Mouse (Mus musculus): ENCODE results near the gene Methig1. TPM values are rescaled to one million over a fixed set of nuclear protein-coding genes. Genes with fewer than 3 reads are reported as not detected.

Methig1 gene
- total and polyA plus RNA-seq, 3 experiments = not detected

- no peaks in the 10 kb centered on the region for H3K9me3 ChIP-seq (replicated peaks; ENCODE audit: insufficient read depth, low read length)
- H3K27ac ChIP-seq (ENCODE audit: control insufficient read depth, low read depth, low read length) = no peak overlapping the region
- H3K36me3 ChIP-seq (ENCODE audit: control insufficient read depth in 1 of 2, insufficient read depth in 2 of 2, low read length in 2 of 2) = peaks cover 0 to 22% of the 10 kb centered on the region in 2 experiments; a peak in 2 of 4 replicates
- no peak overlapping the region for H3K4me3 ChIP-seq (ENCODE audit: control insufficient read depth in 1 of 2, insufficient read depth in 1 of 2, low read depth in 2 of 2, low read length in 2 of 2)
- no peaks in the 10 kb centered on the region for H3K27me3 ChIP-seq (ENCODE audit: control insufficient read depth in 1 of 2, insufficient read depth in 2 of 2, low read length in 2 of 2)
- peaks cover 21 to 25% of the 10 kb centered on the region in 2 experiments for H3K4me1 ChIP-seq (ENCODE audit: control insufficient read depth in 1 of 2, insufficient read depth in 2 of 2, low read length in 2 of 2)
- DNase-seq (ENCODE audit: low read depth, low spot score) = peak; percentile 64
- TF ChIP-seq MAX (IDR thresholded peaks at IDR 0.05; ENCODE audit: low read length) = no peak
- TF ChIP-seq MAFK (IDR thresholded peaks at IDR 0.05; ENCODE audit: borderline replicate concordance, low read depth, low read length) = no peak
- no peak for TF ChIP-seq CHD1 (IDR thresholded peaks at IDR 0.05; ENCODE audit: low read depth, low read length)
- TF ChIP-seq JUND (IDR thresholded peaks at IDR 0.05; ENCODE audit: low read depth, low read length) = no peak
- no peak for TF ChIP-seq MEF2A (IDR thresholded peaks at IDR 0.05; ENCODE audit: extremely low read depth, insufficient replicate concordance, low read depth, low read length, poor library complexity, severe bottlenecking)
- TF ChIP-seq MYC (IDR thresholded peaks at IDR 0.05; ENCODE audit: low read depth, low read length) = no peak
- TF ChIP-seq CTCF (IDR thresholded peaks at IDR 0.05 in 2 of 3, conservative IDR thresholded peaks at IDR 0.05 in 1 of 3; ENCODE audit: control insufficient read depth in 1 of 3, insufficient read depth in 1 of 3, low read depth in 2 of 3, low read length in 3 of 3, poor library complexity in 1 of 3, severe bottlenecking in 1 of 3) = no peak
- no peak; the same call in 1 of the 2 replicates for TF ChIP-seq MAZ (IDR thresholded peaks at IDR 0.05; ENCODE audit: low read depth, low read length)
- no peak for TF ChIP-seq SIN3A (IDR thresholded peaks at IDR 0.05; ENCODE audit: low read length)
- TF ChIP-seq NELFE (IDR thresholded peaks at IDR 0.05; ENCODE audit: low read depth, low read length) = no peak
- no peak for TF ChIP-seq MXI1 (IDR thresholded peaks at IDR 0.05; ENCODE audit: low read depth, low read length)
- TF ChIP-seq ZNF384 (IDR thresholded peaks at IDR 0.05; ENCODE audit: low read depth, low read length) = no peak
- TF ChIP-seq GABPA (IDR thresholded peaks at IDR 0.05; ENCODE audit: low read depth, low read length) = no peak
- TF ChIP-seq RCOR1 (IDR thresholded peaks at IDR 0.05; ENCODE audit: low read depth, low read length) = no peak
- no peak for TF ChIP-seq KAT2A (conservative IDR thresholded peaks at IDR 0.05; ENCODE audit: low read depth, low read length)
- no peak for TF ChIP-seq RAD21 (IDR thresholded peaks at IDR 0.05; ENCODE audit: low read depth, low read length)
- TF ChIP-seq POLR2A (IDR thresholded peaks at IDR 0.05; ENCODE audit: control insufficient read depth in 1 of 2, insufficient read depth in 1 of 2, low read depth in 1 of 2, low read length in 2 of 2, poor library complexity in 1 of 2) = no peak
- no peak for TF ChIP-seq HCFC1 (IDR thresholded peaks at IDR 0.05; ENCODE audit: low read depth, low read length)
- no peak for TF ChIP-seq ZKSCAN1 (IDR thresholded peaks at IDR 0.05; ENCODE audit: low read depth, low read length)
- TF ChIP-seq E2F4 (IDR thresholded peaks at IDR 0.05; ENCODE audit: borderline replicate concordance, low read depth, low read length) = no peak
- H3K79me2 ChIP-seq (ENCODE audit: control insufficient read depth, insufficient read depth, low read length, poor library complexity) = no peaks in the 10 kb centered on the region
- no peak overlapping the region for H3K9ac ChIP-seq (ENCODE audit: control insufficient read depth, low read depth, low read length, poor library complexity, severe bottlenecking)
These were observed 35.4 kb downstream of the Methig1 start for GRCm38 (mm10) chr15:100388224-100388835.

- Histone ChIP-seq H3K27me3 (ENCODE audit: control insufficient read depth in 1 of 2, insufficient read depth in 2 of 2, low read length in 2 of 2) (no peaks in the 10 kb centered on the region), H3K4me1 (ENCODE audit: control insufficient read depth in 1 of 2, insufficient read depth in 2 of 2, low read length in 2 of 2) (peaks cover 21 to 25% of the 10 kb centered on the region in 2 experiments), H3K27ac (ENCODE audit: control insufficient read depth, low read depth, low read length) (no peak overlapping the region), H3K9ac (ENCODE audit: control insufficient read depth, low read depth, low read length, poor library complexity, severe bottlenecking) (no peak overlapping the region), H3K9me3 (replicated peaks; ENCODE audit: insufficient read depth, low read length) (no peaks in the 10 kb centered on the region), H3K79me2 (ENCODE audit: control insufficient read depth, insufficient read depth, low read length, poor library complexity) (no peaks in the 10 kb centered on the region), H3K4me3 (ENCODE audit: control insufficient read depth in 1 of 2, insufficient read depth in 1 of 2, low read depth in 2 of 2, low read length in 2 of 2) (no peak overlapping the region), H3K36me3 (ENCODE audit: control insufficient read depth in 1 of 2, insufficient read depth in 2 of 2, low read length in 2 of 2) (peaks cover under 1 to 22% of the 10 kb centered on the region in 2 experiments; a peak in 3 of 4 replicates)
- no peak for DNase-seq (ENCODE audit: low read depth, low spot score)
- TF ChIP-seq SMC3 (IDR thresholded peaks at IDR 0.05; ENCODE audit: low read depth, low read length) (no peak), ZMIZ1 (IDR thresholded peaks at IDR 0.05; ENCODE audit: low read depth, low read length) (0 out of 2 replicates have a peak, but pooled peaks have one; percentile 44)
These were observed 35.9 kb downstream of the Methig1 start for GRCm38 (mm10) chr15:100388886-100389285.
